In the genomic region with DNA sequence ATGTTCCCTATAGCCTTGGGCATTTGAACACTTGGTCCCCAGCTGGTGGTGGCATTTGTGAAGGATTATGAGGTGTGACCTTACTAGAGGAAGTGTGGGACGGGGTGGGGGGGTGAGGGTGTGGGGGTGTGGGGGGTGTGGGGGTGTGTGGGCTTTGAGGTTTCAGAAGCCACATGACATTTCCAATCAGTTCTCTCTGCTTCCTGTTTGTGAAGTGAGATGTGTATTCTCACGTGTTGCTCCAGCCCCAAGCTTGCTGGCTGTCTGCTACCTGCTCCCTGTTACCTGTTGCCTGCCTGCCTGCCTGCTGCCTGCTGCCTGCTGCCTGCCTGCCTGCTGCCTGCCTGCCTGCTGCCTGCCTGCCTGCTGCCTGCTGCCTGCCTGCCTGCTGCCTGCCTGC, we compare ENCODE assay signal across 23 mouse cellular contexts.
DNase-seq lines count a peak whose midpoint lies in the region; ATAC-seq and TF ChIP-seq lines count a peak whose summit lies in the region.
"Had no signal": no experiment of that assay in that cellular context is flagged by ENCODE, and none has a peak within 500 bp of the region (broad histone marks: within the 10 kb centered on the region; RNA-seq: fewer than 3 reads in every experiment).

No protein-coding gene starts in this region.

- peaks cover 0 to 17% of the 10 kb centered on the region in 2 experiments; a peak in 2 of 4 replicates for H3K36me3 ChIP-seq in MEL (ENCODE audit: control insufficient read depth in 1 of 2, insufficient read depth in 2 of 2, low read length in 2 of 2)
- H3K36me3 ChIP-seq: embryonic facial prominence, embryonic 13.5 days; G1E; heart, embryonic 12.5 days; hindbrain, embryonic 10.5 days; intestine, embryonic 15.5 days had no signal

- H3K79me2 ChIP-seq in MEL (ENCODE audit: control insufficient read depth, insufficient read depth, low read length, poor library complexity) = no peaks in the 10 kb centered on the region; the same call in 1 of the 2 replicates

- no peak for TF ChIP-seq EP300 in MEL (IDR thresholded peaks at IDR 0.05; ENCODE audit: low read depth in 1 of 2, low read length in 2 of 2)

- peaks cover 12 to 27% of the 10 kb centered on the region in 2 experiments for H3K4me1 ChIP-seq in MEL (ENCODE audit: control insufficient read depth in 1 of 2, insufficient read depth in 2 of 2, low read length in 2 of 2)

- TF ChIP-seq RAD21 in MEL (IDR thresholded peaks at IDR 0.05; ENCODE audit: low read depth, low read length) = no peak

- peak; percentile 69 for ATAC-seq in granulocyte monocyte progenitor cell, adult 5-6 weeks (replicated peaks; ENCODE audit: poor library complexity, severe bottlenecking)
- ATAC-seq in megakaryocyte progenitor cell, adult 5-6 weeks (replicated peaks; ENCODE audit: poor library complexity) = 0 out of 2 replicates have a peak, but pooled peaks have one; percentile 7
- ATAC-seq: forebrain, embryonic 14.5 days; hindbrain, embryonic 16.5 days; intestine, embryonic 15.5 days; Patski had no signal

- TF ChIP-seq POLR2A in MEL (IDR thresholded peaks at IDR 0.05; ENCODE audit: control insufficient read depth in 1 of 2, insufficient read depth in 1 of 2, low read depth in 1 of 2, low read length in 2 of 2, poor library complexity in 1 of 2) = no peak

- H3K4me3 ChIP-seq in MEL (ENCODE audit: control insufficient read depth in 1 of 2, insufficient read depth in 1 of 2, low read depth in 2 of 2, low read length in 2 of 2) = no peak overlapping the region
- H3K4me3 ChIP-seq: embryonic facial prominence, embryonic 13.5 days; heart, embryonic 12.5 days; hindbrain, embryonic 10.5 days; intestine, embryonic 15.5 days had no signal

- no peak overlapping the region for H3K27ac ChIP-seq in MEL (ENCODE audit: control insufficient read depth, low read depth, low read length)
- H3K27ac ChIP-seq: embryonic facial prominence, embryonic 13.5 days; hindbrain, embryonic 10.5 days; intestine, embryonic 15.5 days had no signal

- no peak for TF ChIP-seq CTCF in MEL (IDR thresholded peaks at IDR 0.05 in 2 of 3, conservative IDR thresholded peaks at IDR 0.05 in 1 of 3; ENCODE audit: control insufficient read depth in 1 of 3, insufficient read depth in 1 of 3, low read depth in 2 of 3, low read length in 3 of 3, poor library complexity in 1 of 3, severe bottlenecking in 1 of 3)

- no peak overlapping the region for H3K9ac ChIP-seq in MEL (ENCODE audit: control insufficient read depth, low read depth, low read length, poor library complexity, severe bottlenecking)
- H3K9ac ChIP-seq: embryonic facial prominence, embryonic 13.5 days; heart, embryonic 12.5 days; intestine, embryonic 15.5 days had no signal

- no peaks in the 10 kb centered on the region for H3K27me3 ChIP-seq in MEL (ENCODE audit: control insufficient read depth in 1 of 2, insufficient read depth in 2 of 2, low read length in 2 of 2)
- H3K27me3 ChIP-seq: embryonic facial prominence, embryonic 13.5 days; heart, embryonic 12.5 days; intestine, embryonic 15.5 days; Patski had no signal

- DNase-seq in CD4-positive helper T cell, adult 2 months (ENCODE audit: low read depth, low spot score) = peak; percentile 43
- DNase-seq in MEL (ENCODE audit: low read depth, low spot score) (no peak), MN1 (ENCODE audit: low spot score) (no peak)
- DNase-seq in kidney, adult 18-20 months = no peak
- DNase-seq in kidney, postnatal 10 days = no peak
- DNase-seq in adrenal gland, adult (ENCODE audit: inconsistent age in 2 of 2, low spot score in 1 of 2) = no peak
- DNase-seq: adrenal gland, postnatal 10 days; cerebellum, adult 11 months; cerebellum, adult 8-10 months; cerebellum, postnatal 14 days; gastrocnemius, postnatal 36 days; heart, adult 18-20 months; kidney, adult 2 months had no signal

- H3K9me3 ChIP-seq in MEL (replicated peaks; ENCODE audit: insufficient read depth, low read length) = no peaks in the 10 kb centered on the region
- H3K9me3 ChIP-seq: embryonic facial prominence, embryonic 13.5 days; heart, embryonic 12.5 days; hindbrain, embryonic 10.5 days; intestine, embryonic 15.5 days had no signal

TF ChIP-seq in MEL, 35 proteins besides CTCF, POLR2A, EP300 and RAD21:
- TF ChIP-seq USF1 (IDR thresholded peaks at IDR 0.05; ENCODE audit: low read depth, low read length) (0 out of 2 replicates have a peak, but pooled peaks have one; percentile 9), MAFK (IDR thresholded peaks at IDR 0.05; ENCODE audit: borderline replicate concordance, low read depth, low read length) (no peak), MYC (IDR thresholded peaks at IDR 0.05; ENCODE audit: low read depth, low read length) (no peak), BHLHE40 (IDR thresholded peaks at IDR 0.05; ENCODE audit: borderline replicate concordance, low read depth, low read length) (peak; percentile 65; the same call in 1 of the 2 replicates), POLR2AphosphoS2 (IDR thresholded peaks at IDR 0.05; ENCODE audit: low read length) (no peak), RCOR1 (IDR thresholded peaks at IDR 0.05; ENCODE audit: low read depth, low read length) (0 out of 2 replicates have a peak, but pooled peaks have one; percentile 27), TAL1 (IDR thresholded peaks at IDR 0.05; ENCODE audit: low read length) (no peak)
